Comparison of ENCODE assay signal across 9 mouse cellular contexts in genomic region chr13:59453045-59453444, GRCm38 (mm10).
DNase-seq lines count a peak whose midpoint lies in the region; ATAC-seq and TF ChIP-seq lines count a peak whose summit lies in the region.
"Had no signal": no experiment of that assay in that cellular context is flagged by ENCODE, and none has a peak within 500 bp of the region (broad histone marks: within the 10 kb centered on the region; RNA-seq: fewer than 3 reads in every experiment).

No protein-coding gene starts in this region.

- H3K4me1 ChIP-seq in intestine, embryonic 15.5 days (replicated peaks): peaks cover 12% of the 10 kb centered on the region
- H3K4me1 ChIP-seq in intestine, postnatal 0 days (replicated peaks; ENCODE audit: control insufficient read depth, insufficient read depth, low read length): no peaks in the 10 kb centered on the region; the same call in 1 of the 2 replicates
- H3K4me1 ChIP-seq in embryonic facial prominence, embryonic 11.5 days (ENCODE audit: control insufficient read depth, insufficient read depth, low read length): no peaks in the 10 kb centered on the region

- H3K4me2 ChIP-seq in intestine, embryonic 15.5 days (replicated peaks): no peak overlapping the region
- H3K4me2 ChIP-seq in intestine, postnatal 0 days (replicated peaks; ENCODE audit: low read depth): no peak overlapping the region
- no peak overlapping the region for H3K4me2 ChIP-seq in embryonic facial prominence, embryonic 11.5 days (ENCODE audit: low read depth, low read length)

- no peak overlapping the region for H3K9ac ChIP-seq in intestine, embryonic 15.5 days
- H3K9ac ChIP-seq in intestine, postnatal 0 days (ENCODE audit: low read depth, low read length): no peak overlapping the region
- H3K9ac ChIP-seq in embryonic facial prominence, embryonic 11.5 days (replicated peaks; ENCODE audit: low read length): no peak overlapping the region
- H3K9ac ChIP-seq: liver, embryonic 14.5 days had no signal

- 0 out of 2 replicates have a peak, but pooled peaks have one; percentile 25 for ATAC-seq in intestine, embryonic 15.5 days
- ATAC-seq in intestine, postnatal 0 days: no peak
- ATAC-seq in embryonic facial prominence, embryonic 11.5 days (replicated peaks; ENCODE audit: insufficient number of reproducible peaks, low FRiP score, low TSS enrichment, low read depth): no peak

- no peak overlapping the region for H3K27ac ChIP-seq in intestine, embryonic 15.5 days
- no peak overlapping the region for H3K27ac ChIP-seq in intestine, postnatal 0 days (ENCODE audit: low read depth, low read length)
- H3K27ac ChIP-seq in embryonic facial prominence, embryonic 11.5 days (replicated peaks; ENCODE audit: low read depth, low read length): no peak overlapping the region
- H3K27ac ChIP-seq: liver, embryonic 14.5 days had no signal

- peak; percentile 44 for DNase-seq in embryonic facial prominence, embryonic 11.5 days (ENCODE audit: low spot score)
- peak; percentile 59 for DNase-seq in kidney, postnatal 10 days
- peak; percentile 74 for DNase-seq in mesoderm, embryonic 11.5 days (ENCODE audit: low read depth, low spot score)
- DNase-seq in frontal cortex, postnatal 36 days (ENCODE audit: low spot score in 2 of 2): no peak
- no peak for DNase-seq in left cerebral cortex, postnatal 36 days (ENCODE audit: low spot score in 2 of 2)
- DNase-seq in frontal cortex, postnatal 25 days (ENCODE audit: low spot score in 2 of 2): no peak

- WGBS in intestine, embryonic 15.5 days: 50% methylated on average over 2 of the region's 2 CpGs
- 66% methylated on average over 2 of the region's 2 CpGs for WGBS in intestine, postnatal 0 days
- 27% methylated on average over 2 of the region's 2 CpGs for WGBS in embryonic facial prominence, embryonic 11.5 days

- no peaks in the 10 kb centered on the region for H3K9me3 ChIP-seq in intestine, embryonic 15.5 days
- no peaks in the 10 kb centered on the region for H3K9me3 ChIP-seq in intestine, postnatal 0 days (ENCODE audit: control insufficient read depth)
- H3K9me3 ChIP-seq in embryonic facial prominence, embryonic 11.5 days (replicated peaks; ENCODE audit: control insufficient read depth, low read length): no peaks in the 10 kb centered on the region

- no peak for TF ChIP-seq CTCF in intestine, postnatal 0 days (IDR thresholded peaks at IDR 0.05; ENCODE audit: low read depth)

- intact Hi-C loops in left cerebral cortex, postnatal 36 days (cut with DNase I): no loop called here

- no peak overlapping the region for H3K4me3 ChIP-seq in intestine, embryonic 15.5 days (replicated peaks)
- H3K4me3 ChIP-seq in intestine, postnatal 0 days (ENCODE audit: low read depth, low read length): no peak overlapping the region
- no peak overlapping the region for H3K4me3 ChIP-seq in embryonic facial prominence, embryonic 11.5 days (ENCODE audit: low read depth, low read length)

- peaks cover 2% of the 10 kb centered on the region; the same call in 1 of the 2 replicates for H3K36me3 ChIP-seq in intestine, embryonic 15.5 days
- no peaks in the 10 kb centered on the region for H3K36me3 ChIP-seq in intestine, postnatal 0 days (ENCODE audit: control insufficient read depth, insufficient read depth)
- no peaks in the 10 kb centered on the region for H3K36me3 ChIP-seq in embryonic facial prominence, embryonic 11.5 days (replicated peaks; ENCODE audit: control insufficient read depth, insufficient read depth, low read depth, low read length)

- H3K27me3 ChIP-seq in intestine, embryonic 15.5 days (replicated peaks): no peaks in the 10 kb centered on the region
- H3K27me3 ChIP-seq in intestine, postnatal 0 days (replicated peaks; ENCODE audit: control insufficient read depth, insufficient read depth, low read length): no peaks in the 10 kb centered on the region
- H3K27me3 ChIP-seq in embryonic facial prominence, embryonic 11.5 days (ENCODE audit: control insufficient read depth, insufficient read depth, low read length): no peaks in the 10 kb centered on the region

Comparison
In these comparisons a context has a peak if more than half of its experiments do, and no peak if none do; other contexts are left out.
1. DNase-seq: peak in embryonic facial prominence, embryonic 11.5 days (single experiment), kidney, postnatal 10 days (single experiment) and mesoderm, embryonic 11.5 days (single experiment); none in frontal cortex, postnatal 36 days (0 of 2), left cerebral cortex, postnatal 36 days (0 of 2) and frontal cortex, postnatal 25 days (0 of 2).